Mouse (Mus musculus): ENCODE data around the gene Tnks1bp1.
A peak's percentile ranks its signal among the peaks of the same experiment; 100 is the strongest.

Tnks1bp1 gene

GRCm38 (mm10) chr2:85038336-85038735 lies 9.5 kb upstream of the Tnks1bp1 start:
- no peak for DNase-seq (ENCODE audit: low spot score)

GRCm38 (mm10) chr2:85043623-85044022 lies 4.2 kb upstream of the Tnks1bp1 start:
- no peak for DNase-seq (ENCODE audit: low spot score)

- DNase-seq (ENCODE audit: low spot score) = no peak
Observed at GRCm38 (mm10) chr2:85046222-85046621, 1.6 kb upstream of the Tnks1bp1 start.

GRCm38 (mm10) chr2:85047081-85047480 lies 741 bp upstream of the Tnks1bp1 start:
- no peak for DNase-seq (ENCODE audit: low spot score)

- DNase-seq (ENCODE audit: low spot score) = peak; percentile 52
Observed at GRCm38 (mm10) chr2:85048168-85048751, 438 bp downstream of the Tnks1bp1 start.

- DNase-seq (ENCODE audit: low spot score) = no peak
Observed at GRCm38 (mm10) chr2:85049277-85049676, 1.5 kb downstream of the Tnks1bp1 start.

- no peak for DNase-seq (ENCODE audit: low spot score)
Observed at GRCm38 (mm10) chr2:85050001-85050634, 2.3 kb downstream of the Tnks1bp1 start.

- no peak for DNase-seq (ENCODE audit: low spot score)
Observed at GRCm38 (mm10) chr2:85050746-85051145, 2.9 kb downstream of the Tnks1bp1 start.

- DNase-seq (ENCODE audit: low spot score) = no peak
Observed at GRCm38 (mm10) chr2:85053192-85053816, 5.5 kb downstream of the Tnks1bp1 start.

GRCm38 (mm10) chr2:85056711-85057110 lies 8.9 kb downstream of the Tnks1bp1 start:
- DNase-seq (ENCODE audit: low spot score) = no peak

GRCm38 (mm10) chr2:85059677-85060076 lies 11.9 kb downstream of the Tnks1bp1 start:
- no peak for DNase-seq (ENCODE audit: low spot score)

- DNase-seq (ENCODE audit: low spot score) = no peak
Observed at GRCm38 (mm10) chr2:85060591-85061060, 12.8 kb downstream of the Tnks1bp1 start.

- DNase-seq (ENCODE audit: low spot score) = no peak
Observed at GRCm38 (mm10) chr2:85061107-85061541, 13.3 kb downstream of the Tnks1bp1 start.

- no peak for DNase-seq (ENCODE audit: low spot score)
Observed at GRCm38 (mm10) chr2:85065141-85065875, 17.5 kb downstream of the Tnks1bp1 start.

- no peak for DNase-seq (ENCODE audit: low spot score)
Observed at GRCm38 (mm10) chr2:85066937-85067336, 19.1 kb downstream of the Tnks1bp1 start.

GRCm38 (mm10) chr2:85067903-85068625 lies 20.2 kb downstream of the Tnks1bp1 start:
- DNase-seq (ENCODE audit: low spot score) = no peak

GRCm38 (mm10) chr2:85068626-85069025 lies 20.8 kb downstream of the Tnks1bp1 start:
- no peak for DNase-seq (ENCODE audit: low spot score)

- DNase-seq (ENCODE audit: low spot score) = no peak
Observed at GRCm38 (mm10) chr2:85070086-85070485, 22.3 kb downstream of the Tnks1bp1 start.

GRCm38 (mm10) chr2:85071921-85072320 lies 24.1 kb downstream of the Tnks1bp1 start:
- DNase-seq (ENCODE audit: low spot score) = no peak

GRCm38 (mm10) chr2:85073751-85074150 lies 25.9 kb downstream of the Tnks1bp1 start:
- no peak for DNase-seq (ENCODE audit: low spot score)

- no peak for DNase-seq (ENCODE audit: low spot score)
Observed at GRCm38 (mm10) chr2:85088716-85089646, 41.2 kb downstream of the Tnks1bp1 start.
